Mouse (Mus musculus) retina, adult 2 months (tissue): ENCODE results near the gene Runx1.

Source experiments
- DNase-seq: peaks from one replicate; pipeline ENCODE4 v3.0.0-alpha.2; 2012; ENCODE audit warnings: low read depth, low spot score

The Runx1 gene

DNA sequence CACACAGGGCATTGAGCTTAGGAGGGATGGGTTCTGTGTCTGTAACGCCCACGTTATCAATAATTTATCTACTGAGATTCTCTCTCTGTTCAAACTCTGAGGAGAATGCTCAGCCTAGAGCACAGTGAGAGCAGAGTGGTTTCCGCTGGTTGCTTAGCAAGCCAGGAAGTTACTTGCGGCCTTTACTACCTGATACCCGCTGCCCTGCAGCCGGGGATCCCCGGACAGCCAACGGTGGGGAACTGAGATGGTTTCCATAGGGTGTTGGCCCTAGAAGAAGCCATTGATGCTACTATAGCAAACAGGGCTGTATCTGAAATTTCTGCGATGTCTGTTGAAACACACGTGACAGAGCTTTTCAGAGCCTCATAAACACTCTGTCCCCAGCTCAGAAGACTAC lies 250.2 kb downstream of the Runx1 start:
- DNase-seq, result no peak

GRCm38 (mm10) chr16:92573193-92573592 lies 252.8 kb downstream of the Runx1 start:
- no peak for DNase-seq

DNA sequence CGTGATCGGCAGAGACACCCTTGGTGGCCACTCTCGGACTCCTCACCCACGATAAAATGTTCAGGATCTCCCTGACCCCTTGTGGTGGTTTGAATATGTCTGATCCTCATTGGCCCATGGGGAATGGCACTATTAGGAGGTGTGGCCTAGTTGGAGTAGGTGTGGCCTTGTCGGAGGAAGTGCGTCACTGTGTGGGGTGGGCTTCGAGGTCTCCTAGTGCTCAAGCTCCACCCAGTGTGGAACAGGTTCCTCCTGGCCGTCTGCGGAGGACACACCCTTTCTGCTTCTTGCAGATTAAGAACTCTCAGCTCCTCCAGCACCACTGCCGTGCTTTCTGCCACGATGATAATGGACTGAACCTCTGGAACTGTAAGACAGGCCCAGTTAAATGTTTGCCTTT lies 254.7 kb downstream of the Runx1 start:
- no peak for DNase-seq

- DNase-seq, result no peak
Observed at GRCm38 (mm10) chr16:92566146-92566545, 259.8 kb downstream of the Runx1 start.

GRCm38 (mm10) chr16:92565708-92566107 lies 260.2 kb downstream of the Runx1 start:
- DNase-seq, result peak; percentile 56

GRCm38 (mm10) chr16:92565291-92565690 lies 260.7 kb downstream of the Runx1 start:
- DNase-seq, result no peak

- no peak for DNase-seq
Observed at GRCm38 (mm10) chr16:92555051-92555450, 270.9 kb downstream of the Runx1 start.

DNA sequence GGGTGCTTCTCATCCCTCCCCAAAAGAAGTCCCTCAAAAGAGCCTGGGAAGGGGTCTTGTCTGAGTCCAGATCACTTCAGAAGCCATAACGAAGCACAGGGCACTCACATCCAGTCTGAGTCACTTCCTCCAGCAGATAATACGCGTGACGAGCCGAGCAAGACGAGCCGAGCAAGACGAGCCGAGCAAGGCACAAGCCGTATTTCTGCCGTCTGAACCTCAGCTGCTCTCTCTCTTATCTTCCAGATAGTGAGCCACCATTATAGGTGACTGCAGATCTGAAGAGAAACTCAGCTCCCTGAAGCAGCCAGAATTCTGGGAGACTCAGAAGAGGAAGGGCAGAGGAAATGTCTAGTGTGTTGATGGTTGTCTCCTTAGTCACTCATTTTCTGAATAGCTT lies 273.1 kb downstream of the Runx1 start:
- DNase-seq, result no peak

- DNase-seq, result no peak
Observed at GRCm38 (mm10) chr16:92552106-92552382, 273.9 kb downstream of the Runx1 start.
